Mouse (Mus musculus): ENCODE measurements around the gene Tepp.

The Tepp gene

GRCm38 (mm10) chr8:95331720-95332436 is 21.5 kb downstream of the Tepp start, which contains the start of the genes Zfp319 and Usb1:
Zfp319 (minus strand) TSS chr8:95331950.
Usb1 (plus strand) TSS chr8:95332284.
- DNase-seq = peak; percentile 95

GRCm38 (mm10) chr8:95332437-95333199 is 22.3 kb downstream of the Tepp start:
- DNase-seq = no peak

- no peak for DNase-seq
Measured at GRCm38 (mm10) chr8:95335706-95336105, 25.3 kb downstream of the Tepp start.

GRCm38 (mm10) chr8:95336363-95336762 is 26.0 kb downstream of the Tepp start:
- DNase-seq = no peak

- no peak for DNase-seq
Measured at GRCm38 (mm10) chr8:95341721-95342120, 31.4 kb downstream of the Tepp start.

GRCm38 (mm10) chr8:95344668-95345067 is 34.3 kb downstream of the Tepp start:
- DNase-seq = no peak

GRCm38 (mm10) chr8:95346643-95347545 is 36.5 kb downstream of the Tepp start:
- peak; percentile 87 for DNase-seq

- DNase-seq = no peak
Measured at GRCm38 (mm10) chr8:95348356-95348755, 38.0 kb downstream of the Tepp start.

- DNase-seq = peak; percentile 84
Measured at GRCm38 (mm10) chr8:95348811-95349630, 38.7 kb downstream of the Tepp start.

- DNase-seq = peak; percentile 48
Measured at GRCm38 (mm10) chr8:95351461-95351860, 41.1 kb downstream of the Tepp start.

GRCm38 (mm10) chr8:95352151-95352870 is 41.9 kb downstream of the Tepp start, which contains the start of gene Mmp15:
Mmp15 (plus strand) TSS chr8:95352268.
- peak; percentile 88 for DNase-seq

GRCm38 (mm10) chr8:95352871-95353866 is 42.8 kb downstream of the Tepp start:
- peak; percentile 47 for DNase-seq

- peak; percentile 74 for DNase-seq
Measured at GRCm38 (mm10) chr8:95354606-95355005, 44.2 kb downstream of the Tepp start.

- DNase-seq = peak; percentile 37
Measured at GRCm38 (mm10) chr8:95358550-95359411, 48.4 kb downstream of the Tepp start.

- DNase-seq = no peak
Measured at GRCm38 (mm10) chr8:95360181-95361015, 50.0 kb downstream of the Tepp start.

GRCm38 (mm10) chr8:95361016-95361341 is 50.6 kb downstream of the Tepp start:
- no peak for DNase-seq

GRCm38 (mm10) chr8:95362272-95362671 is 51.9 kb downstream of the Tepp start:
- no peak for DNase-seq

GRCm38 (mm10) chr8:95363849-95364248 is 53.5 kb downstream of the Tepp start:
- no peak for DNase-seq

All from lung, postnatal 36 days (tissue).